Mouse (Mus musculus): ENCODE measurements around the gene Dnaaf3. TPM values are rescaled to one million over a fixed set of nuclear protein-coding genes. Genes with fewer than 3 reads are reported as not detected.
"Not testable (repeated sequence)": the region's sequence is repeated elsewhere in the genome, so short reads cannot be mapped to it uniquely, and the experiment has no call there.

Gene Dnaaf3
- 0.59 and 0.95 TPM in 2 replicates for polyA plus RNA-seq (2015; fragmentation: Nextera tagmentation; extraction: Ambion mirVana)

GRCm38 (mm10) chr7:4532005-4532729 is at the start of gene Dnaaf3:
Gene Dnaaf3, minus strand, starts transcription at chr7:4532453.
- H3K4me2 ChIP-seq = peak within 1 kb of the TSS; percentile 74
- H3K9ac ChIP-seq = peak within 1 kb of the TSS; percentile 72
- H3K27ac ChIP-seq (replicated peaks) = no peak within 1 kb of the TSS
- no peaks in the 10 kb centered on the region for H3K36me3 ChIP-seq
- peaks cover 43% of the 10 kb centered on the region for H3K27me3 ChIP-seq (replicated peaks)
- peak; percentile 77 for ATAC-seq (ENCODE audit: extremely low read depth, insufficient number of reproducible peaks, low FRiP score, low TSS enrichment)
- H3K4me3 ChIP-seq = peak within 1 kb of the TSS; percentile 50
- peaks cover 10% of the 10 kb centered on the region for H3K4me1 ChIP-seq
- 4% methylated on average over 28 of the region's 28 CpGs for WGBS
- no peaks in the 10 kb centered on the region for H3K9me3 ChIP-seq

GRCm38 (mm10) chr7:4581481-4581880 is 49.2 kb upstream of the Dnaaf3 start:
- not testable (repeated sequence) for H3K9ac ChIP-seq; H3K4me2 ChIP-seq; H3K36me3 ChIP-seq; H3K4me3 ChIP-seq; H3K27ac ChIP-seq (replicated peaks); H3K4me1 ChIP-seq; H3K27me3 ChIP-seq (replicated peaks); ATAC-seq (ENCODE audit: extremely low read depth, insufficient number of reproducible peaks, low FRiP score, low TSS enrichment); H3K9me3 ChIP-seq
- 66% methylated on average over 3 of the region's 3 CpGs for WGBS

GRCm38 (mm10) chr7:4572361-4572760 is 40.1 kb upstream of the Dnaaf3 start:
- not testable (repeated sequence) for ATAC-seq (ENCODE audit: extremely low read depth, insufficient number of reproducible peaks, low FRiP score, low TSS enrichment); H3K4me1 ChIP-seq; H3K36me3 ChIP-seq; H3K9ac ChIP-seq; H3K27me3 ChIP-seq (replicated peaks); H3K4me3 ChIP-seq; H3K9me3 ChIP-seq; H3K27ac ChIP-seq (replicated peaks); H3K4me2 ChIP-seq
- WGBS = 61% methylated on average over 2 of the region's 2 CpGs

GRCm38 (mm10) chr7:4562660-4563059 is 30.4 kb upstream of the Dnaaf3 start:
- ATAC-seq (ENCODE audit: extremely low read depth, insufficient number of reproducible peaks, low FRiP score, low TSS enrichment) = no peak
- H3K27ac ChIP-seq (replicated peaks) = no peak overlapping the region
- H3K4me1 ChIP-seq = no peaks in the 10 kb centered on the region
- H3K36me3 ChIP-seq = no peaks in the 10 kb centered on the region
- 89% methylated on average over 3 of the region's 3 CpGs for WGBS
- H3K9ac ChIP-seq = no peak overlapping the region
- H3K4me3 ChIP-seq = no peak overlapping the region
- no peak overlapping the region for H3K4me2 ChIP-seq
- H3K9me3 ChIP-seq = no peaks in the 10 kb centered on the region
- 0 out of 2 replicates have a peak, but pooled peaks cover under 1% of the 10 kb centered on the region for H3K27me3 ChIP-seq (replicated peaks)

- 58% methylated on average over 6 of the region's 6 CpGs for WGBS
- no peak overlapping the region for H3K27ac ChIP-seq (replicated peaks)
- H3K4me3 ChIP-seq = no peak overlapping the region
- no peak overlapping the region for H3K9ac ChIP-seq
- peaks cover 33% of the 10 kb centered on the region for H3K27me3 ChIP-seq (replicated peaks)
- no peak overlapping the region for H3K4me2 ChIP-seq
- H3K4me1 ChIP-seq = no peaks in the 10 kb centered on the region
- no peaks in the 10 kb centered on the region for H3K36me3 ChIP-seq
- H3K9me3 ChIP-seq = no peaks in the 10 kb centered on the region
- no peak for ATAC-seq (ENCODE audit: extremely low read depth, insufficient number of reproducible peaks, low FRiP score, low TSS enrichment)
Measured at GRCm38 (mm10) chr7:4557167-4557560, 24.9 kb upstream of the Dnaaf3 start.

GRCm38 (mm10) chr7:4556256-4557166 is 24.3 kb upstream of the Dnaaf3 start:
- peaks cover 33% of the 10 kb centered on the region for H3K27me3 ChIP-seq (replicated peaks)
- no peaks in the 10 kb centered on the region for H3K4me1 ChIP-seq
- no peaks in the 10 kb centered on the region for H3K36me3 ChIP-seq
- H3K27ac ChIP-seq (replicated peaks) = no peak overlapping the region
- ATAC-seq (ENCODE audit: extremely low read depth, insufficient number of reproducible peaks, low FRiP score, low TSS enrichment) = no peak
- no peak overlapping the region for H3K9ac ChIP-seq
- no peaks in the 10 kb centered on the region for H3K9me3 ChIP-seq
- WGBS = 20% methylated on average over 15 of the region's 15 CpGs
- H3K4me3 ChIP-seq = no peak overlapping the region
- no peak overlapping the region for H3K4me2 ChIP-seq

- Histone ChIP-seq H3K9me3 (no peaks in the 10 kb centered on the region), H3K4me1 (peaks cover 12% of the 10 kb centered on the region), H3K27ac (replicated peaks) (no peak within 1 kb of the TSS), H3K36me3 (no peaks in the 10 kb centered on the region), H3K9ac (peak within 1 kb of the TSS; percentile 44), H3K27me3 (replicated peaks) (peaks cover 42% of the 10 kb centered on the region), H3K4me3 (peak within 1 kb of the TSS; percentile 40), H3K4me2 (peak within 1 kb of the TSS; percentile 65)
- no peak for ATAC-seq (ENCODE audit: extremely low read depth, insufficient number of reproducible peaks, low FRiP score, low TSS enrichment)
- WGBS = 11% methylated on average over 33 of the region's 33 CpGs
Measured at GRCm38 (mm10) chr7:4547221-4547641, 15.0 kb upstream of the Dnaaf3 start, which contains the start of gene Syt5. Gene Syt5, minus strand, starts transcription at chr7:4547541.

GRCm38 (mm10) chr7:4546591-4547131 is 14.4 kb upstream of the Dnaaf3 start:
- Histone ChIP-seq H3K4me3 (peak overlapping the region; percentile 40), H3K27ac (replicated peaks) (no peak overlapping the region), H3K9me3 (no peaks in the 10 kb centered on the region), H3K4me1 (peaks cover 12% of the 10 kb centered on the region), H3K27me3 (replicated peaks) (peaks cover 45% of the 10 kb centered on the region), H3K9ac (peak overlapping the region; percentile 3; the same call in 1 of the 2 replicates), H3K36me3 (no peaks in the 10 kb centered on the region), H3K4me2 (peak overlapping the region; percentile 65)
- 2% methylated on average over 26 of the region's 26 CpGs for WGBS
- ATAC-seq (ENCODE audit: extremely low read depth, insufficient number of reproducible peaks, low FRiP score, low TSS enrichment) = 0 out of 2 replicates have a peak, but pooled peaks have one; percentile 12

GRCm38 (mm10) chr7:4546050-4546449 is 13.8 kb upstream of the Dnaaf3 start:
- peak overlapping the region; percentile 65; the same call in 1 of the 2 replicates for H3K4me2 ChIP-seq
- no peak for ATAC-seq (ENCODE audit: extremely low read depth, insufficient number of reproducible peaks, low FRiP score, low TSS enrichment)
- H3K27me3 ChIP-seq (replicated peaks) = peaks cover 45% of the 10 kb centered on the region
- no peaks in the 10 kb centered on the region for H3K9me3 ChIP-seq
- peaks cover 12% of the 10 kb centered on the region for H3K4me1 ChIP-seq
- H3K27ac ChIP-seq (replicated peaks) = no peak overlapping the region
- H3K9ac ChIP-seq = no peak overlapping the region
- 61% methylated on average over 15 of the region's 15 CpGs for WGBS
- peak overlapping the region; percentile 40 for H3K4me3 ChIP-seq
- H3K36me3 ChIP-seq = no peaks in the 10 kb centered on the region

- no peak overlapping the region for H3K4me3 ChIP-seq
- H3K36me3 ChIP-seq = no peaks in the 10 kb centered on the region
- WGBS = 26% methylated on average over 17 of the region's 17 CpGs
- H3K4me2 ChIP-seq = no peak overlapping the region
- H3K9me3 ChIP-seq = no peaks in the 10 kb centered on the region
- H3K27me3 ChIP-seq (replicated peaks) = peaks cover 37% of the 10 kb centered on the region
- H3K9ac ChIP-seq = no peak overlapping the region
- peaks cover 8% of the 10 kb centered on the region for H3K4me1 ChIP-seq
- H3K27ac ChIP-seq (replicated peaks) = no peak overlapping the region
- peak; percentile 69; the same call in 1 of the 2 replicates for ATAC-seq (ENCODE audit: extremely low read depth, insufficient number of reproducible peaks, low FRiP score, low TSS enrichment)
Measured at GRCm38 (mm10) chr7:4542013-4542412, 9.8 kb upstream of the Dnaaf3 start.

- H3K9ac ChIP-seq = no peak overlapping the region
Measured at GRCm38 (mm10) chr7:4541344-4541743, 9.1 kb upstream of the Dnaaf3 start.

More at GRCm38 (mm10) chr7:4541344-4541743, 9.1 kb upstream of the Dnaaf3 start:
- Histone ChIP-seq H3K4me1 (peaks cover 1% of the 10 kb centered on the region; the same call in 1 of the 2 replicates), H3K27me3 (replicated peaks) (peaks cover 34% of the 10 kb centered on the region), H3K4me2 (no peak overlapping the region), H3K4me3 (no peak overlapping the region), H3K36me3 (no peaks in the 10 kb centered on the region), H3K9me3 (no peaks in the 10 kb centered on the region), H3K27ac (replicated peaks) (no peak overlapping the region)
- 54% methylated on average over 5 of the region's 5 CpGs for WGBS
- ATAC-seq (ENCODE audit: extremely low read depth, insufficient number of reproducible peaks, low FRiP score, low TSS enrichment) = no peak

All from heart, embryonic 13.5 days (tissue).